Mouse (Mus musculus): Measurements from ENCODE around the gene Gnao1. TPM values are rescaled to one million over a fixed set of nuclear protein-coding genes. Genes with fewer than 3 reads are reported as not detected.

Gene Gnao1
- total RNA-seq, 1 experiment = 1.1 TPM

DNA sequence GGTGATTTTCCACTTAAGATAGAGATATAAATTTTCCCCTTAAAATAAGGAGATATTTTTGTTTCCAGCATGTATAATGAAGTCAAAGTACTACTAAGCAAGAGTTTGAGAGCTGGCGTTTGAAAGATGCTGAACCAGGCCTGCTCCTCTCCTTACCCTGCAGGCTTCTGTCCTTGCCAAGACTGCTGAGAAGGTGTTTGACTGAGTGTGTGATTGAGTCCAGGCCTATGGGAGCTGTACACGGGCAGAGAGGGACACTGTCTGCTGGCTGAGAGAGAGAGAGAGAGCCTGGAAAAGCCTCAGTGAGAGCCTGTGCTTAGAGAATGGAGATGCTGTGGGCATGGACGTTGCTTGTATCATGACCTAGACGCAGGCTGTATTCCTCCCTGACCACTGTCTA is 47.4 kb downstream of the Gnao1 start:
- Histone ChIP-seq H3K27ac (ENCODE audit: insufficient read depth, low read depth, low read length, poor library complexity, severe bottlenecking) (no peak overlapping the region), H3K4me3 (ENCODE audit: insufficient read depth in 1 of 2, low read depth in 1 of 2, low read length in 2 of 2, poor library complexity in 1 of 2, severe bottlenecking in 1 of 2) (no peak overlapping the region), H3K9me3 (ENCODE audit: control insufficient read depth, insufficient read depth, low read depth, low read length) (no peaks in the 10 kb centered on the region), H3K9ac (ENCODE audit: insufficient read depth, low read depth, low read length, poor library complexity, severe bottlenecking) (no peak overlapping the region), H3K36me3 (ENCODE audit: control insufficient read depth, insufficient read depth, low read length, poor library complexity, severe bottlenecking) (no peaks in the 10 kb centered on the region), H3K4me1 (ENCODE audit: control insufficient read depth in 2 of 2, insufficient read depth in 2 of 2, low read length in 2 of 2, poor library complexity in 1 of 2) (no peaks in the 10 kb centered on the region)
- DNase-seq (ENCODE audit: low read depth, low spot score) = no peak
- in situ Hi-C loops (cut with MboI; ENCODE audit: low sequenced_read_pairs in 2 of 2, unreplicated experiment in 2 of 2) = no loop called here
- TF ChIP-seq HCFC1 (IDR thresholded peaks at IDR 0.05; ENCODE audit: borderline replicate concordance, insufficient read depth, low read length) = no peak
- TF ChIP-seq MAFK (IDR thresholded peaks at IDR 0.05; ENCODE audit: insufficient read depth, low read depth, low read length) = no peak
- no peak for TF ChIP-seq CHD2 (IDR thresholded peaks at IDR 0.05; ENCODE audit: low read depth, low read length)
- TF ChIP-seq ZC3H11A (IDR thresholded peaks at IDR 0.05; ENCODE audit: borderline replicate concordance, low read depth, low read length) = no peak
- no peak for TF ChIP-seq ZNF384 (IDR thresholded peaks at IDR 0.05; ENCODE audit: low read depth, low read length)

DNA sequence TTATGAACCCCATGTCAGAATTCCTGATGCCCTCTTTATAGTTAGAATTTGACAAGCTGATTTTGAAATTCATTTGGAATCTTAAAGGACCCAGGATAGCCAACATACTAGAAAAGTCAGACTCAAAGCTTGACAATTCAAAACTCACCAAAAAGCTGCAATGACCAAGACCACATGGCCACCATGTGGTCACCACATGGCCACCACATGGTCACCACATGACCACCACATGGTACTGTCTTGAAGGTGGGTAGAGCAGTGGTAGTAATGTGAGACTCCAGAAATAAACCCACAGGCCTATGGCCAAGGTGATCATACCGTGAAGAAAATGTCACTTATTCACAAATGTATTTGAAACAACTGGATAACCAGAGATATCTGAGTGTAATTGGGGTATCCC is 48.5 kb downstream of the Gnao1 start:
- H3K27ac ChIP-seq (ENCODE audit: insufficient read depth, low read depth, low read length, poor library complexity, severe bottlenecking) = no peak overlapping the region
- in situ Hi-C loops (cut with MboI; ENCODE audit: low sequenced_read_pairs in 2 of 2, unreplicated experiment in 2 of 2) = no loop called here
- TF ChIP-seq HCFC1 (IDR thresholded peaks at IDR 0.05; ENCODE audit: borderline replicate concordance, insufficient read depth, low read length) (no peak), MAFK (IDR thresholded peaks at IDR 0.05; ENCODE audit: insufficient read depth, low read depth, low read length) (no peak), CHD2 (IDR thresholded peaks at IDR 0.05; ENCODE audit: low read depth, low read length) (no peak), ZC3H11A (IDR thresholded peaks at IDR 0.05; ENCODE audit: borderline replicate concordance, low read depth, low read length) (no peak), ZNF384 (IDR thresholded peaks at IDR 0.05; ENCODE audit: low read depth, low read length) (no peak)
- no peak for DNase-seq (ENCODE audit: low read depth, low spot score)
- H3K9me3 ChIP-seq (ENCODE audit: control insufficient read depth, insufficient read depth, low read depth, low read length) = no peaks in the 10 kb centered on the region
- no peaks in the 10 kb centered on the region for H3K4me1 ChIP-seq (ENCODE audit: control insufficient read depth in 2 of 2, insufficient read depth in 2 of 2, low read length in 2 of 2, poor library complexity in 1 of 2)
- no peak overlapping the region for H3K4me3 ChIP-seq (ENCODE audit: insufficient read depth in 1 of 2, low read depth in 1 of 2, low read length in 2 of 2, poor library complexity in 1 of 2, severe bottlenecking in 1 of 2)
- H3K36me3 ChIP-seq (ENCODE audit: control insufficient read depth, insufficient read depth, low read length, poor library complexity, severe bottlenecking) = no peaks in the 10 kb centered on the region
- no peak overlapping the region for H3K9ac ChIP-seq (ENCODE audit: insufficient read depth, low read depth, low read length, poor library complexity, severe bottlenecking)

DNA sequence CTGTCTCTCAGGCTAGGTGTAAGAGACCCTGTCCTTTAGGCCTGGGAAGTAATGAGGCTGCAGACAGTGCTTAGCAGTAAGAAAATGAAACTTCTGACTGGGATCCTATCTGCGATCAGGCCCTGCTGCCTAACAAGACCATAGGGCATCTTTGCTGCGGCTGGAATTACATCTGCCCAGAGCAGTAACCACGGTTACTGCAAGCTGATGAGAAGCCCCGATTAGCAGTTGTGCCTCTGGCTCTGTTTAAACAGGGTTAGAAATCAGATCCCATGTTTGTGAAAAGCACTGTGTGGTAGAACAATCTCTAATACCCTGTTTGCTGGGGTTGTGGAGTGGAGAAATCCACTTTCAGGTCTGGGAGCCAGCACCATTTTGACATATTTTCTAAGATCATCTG is 50.3 kb downstream of the Gnao1 start:
- in situ Hi-C loops (cut with MboI; ENCODE audit: low sequenced_read_pairs in 2 of 2, unreplicated experiment in 2 of 2) = no loop called here

DNA sequence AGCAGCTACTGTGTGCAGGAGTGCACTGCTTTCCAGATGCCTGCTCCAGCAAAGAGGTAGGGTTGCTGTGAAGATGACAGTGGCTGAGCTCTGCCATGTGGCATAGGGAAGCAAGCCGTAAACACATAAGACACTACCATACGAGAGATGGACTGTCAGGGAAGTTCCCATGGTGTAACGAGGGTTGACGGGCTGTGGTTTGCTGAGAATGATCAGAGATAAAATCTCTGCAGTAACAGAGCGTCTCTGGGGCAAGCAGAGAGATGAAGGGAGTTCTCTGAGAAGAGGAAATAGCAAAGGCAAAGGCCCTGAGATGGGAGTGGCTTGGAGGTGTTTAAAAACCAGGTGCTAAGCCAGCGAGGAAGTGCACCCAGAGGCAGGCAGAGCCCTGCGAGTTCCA is 54.3 kb downstream of the Gnao1 start:
- no peak overlapping the region for H3K27ac ChIP-seq (ENCODE audit: insufficient read depth, low read depth, low read length, poor library complexity, severe bottlenecking)
- in situ Hi-C loops (cut with MboI; ENCODE audit: low sequenced_read_pairs in 2 of 2, unreplicated experiment in 2 of 2) = no loop called here
- no peak for DNase-seq (ENCODE audit: low read depth, low spot score)

More for the DNA sequence above, 50.3 kb downstream of the Gnao1 start:
- TF ChIP-seq CHD2 (IDR thresholded peaks at IDR 0.05; ENCODE audit: low read depth, low read length) = no peak
- no peak for TF ChIP-seq HCFC1 (IDR thresholded peaks at IDR 0.05; ENCODE audit: borderline replicate concordance, insufficient read depth, low read length)
- TF ChIP-seq MAFK (IDR thresholded peaks at IDR 0.05; ENCODE audit: insufficient read depth, low read depth, low read length) = no peak
- no peak for TF ChIP-seq ZNF384 (IDR thresholded peaks at IDR 0.05; ENCODE audit: low read depth, low read length)
- no peak for TF ChIP-seq ZC3H11A (IDR thresholded peaks at IDR 0.05; ENCODE audit: borderline replicate concordance, low read depth, low read length)
- DNase-seq (ENCODE audit: low read depth, low spot score) = no peak
- Histone ChIP-seq H3K9ac (ENCODE audit: insufficient read depth, low read depth, low read length, poor library complexity, severe bottlenecking) (no peak overlapping the region), H3K27ac (ENCODE audit: insufficient read depth, low read depth, low read length, poor library complexity, severe bottlenecking) (no peak overlapping the region), H3K36me3 (ENCODE audit: control insufficient read depth, insufficient read depth, low read length, poor library complexity, severe bottlenecking) (no peaks in the 10 kb centered on the region), H3K4me3 (ENCODE audit: insufficient read depth in 1 of 2, low read depth in 1 of 2, low read length in 2 of 2, poor library complexity in 1 of 2, severe bottlenecking in 1 of 2) (no peak overlapping the region), H3K4me1 (ENCODE audit: control insufficient read depth in 2 of 2, insufficient read depth in 2 of 2, low read length in 2 of 2, poor library complexity in 1 of 2) (no peaks in the 10 kb centered on the region), H3K9me3 (ENCODE audit: control insufficient read depth, insufficient read depth, low read depth, low read length) (no peaks in the 10 kb centered on the region)

DNA sequence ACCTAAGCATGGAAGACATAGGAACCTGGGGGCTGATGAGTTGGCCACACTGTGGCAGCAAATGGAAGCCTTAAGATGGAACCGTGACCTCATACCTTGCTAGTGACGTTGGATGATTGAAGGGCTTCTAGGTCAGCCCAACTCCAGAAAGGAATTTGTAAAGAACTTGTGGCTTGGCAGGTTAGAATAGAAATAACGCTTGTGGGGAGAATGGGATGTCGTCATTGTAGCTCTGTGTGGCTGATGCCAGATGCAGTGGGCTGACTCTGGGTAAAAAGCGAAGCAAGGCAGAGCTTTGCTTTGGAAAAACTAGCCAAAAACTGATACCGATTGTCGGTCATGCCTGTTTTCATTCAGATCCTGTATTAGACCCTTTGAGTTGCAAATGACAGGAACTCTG is 56.5 kb downstream of the Gnao1 start:
- Histone ChIP-seq H3K36me3 (ENCODE audit: control insufficient read depth, insufficient read depth, low read length, poor library complexity, severe bottlenecking) (no peaks in the 10 kb centered on the region), H3K9me3 (ENCODE audit: control insufficient read depth, insufficient read depth, low read depth, low read length) (no peaks in the 10 kb centered on the region), H3K4me3 (ENCODE audit: insufficient read depth in 1 of 2, low read depth in 1 of 2, low read length in 2 of 2, poor library complexity in 1 of 2, severe bottlenecking in 1 of 2) (no peak overlapping the region), H3K27ac (ENCODE audit: insufficient read depth, low read depth, low read length, poor library complexity, severe bottlenecking) (no peak overlapping the region), H3K4me1 (ENCODE audit: control insufficient read depth in 2 of 2, insufficient read depth in 2 of 2, low read length in 2 of 2, poor library complexity in 1 of 2) (no peaks in the 10 kb centered on the region), H3K9ac (ENCODE audit: insufficient read depth, low read depth, low read length, poor library complexity, severe bottlenecking) (no peak overlapping the region)
- TF ChIP-seq CHD2 (IDR thresholded peaks at IDR 0.05; ENCODE audit: low read depth, low read length) (no peak), HCFC1 (IDR thresholded peaks at IDR 0.05; ENCODE audit: borderline replicate concordance, insufficient read depth, low read length) (no peak), MAFK (IDR thresholded peaks at IDR 0.05; ENCODE audit: insufficient read depth, low read depth, low read length) (no peak), ZNF384 (IDR thresholded peaks at IDR 0.05; ENCODE audit: low read depth, low read length) (no peak), ZC3H11A (IDR thresholded peaks at IDR 0.05; ENCODE audit: borderline replicate concordance, low read depth, low read length) (no peak)
- in situ Hi-C loops (cut with MboI; ENCODE audit: low sequenced_read_pairs in 2 of 2, unreplicated experiment in 2 of 2) = no loop called here
- DNase-seq (ENCODE audit: low read depth, low spot score) = no peak

More for the DNA sequence above, 54.3 kb downstream of the Gnao1 start:
- no peaks in the 10 kb centered on the region for H3K36me3 ChIP-seq (ENCODE audit: control insufficient read depth, insufficient read depth, low read length, poor library complexity, severe bottlenecking)
- no peak overlapping the region for H3K9ac ChIP-seq (ENCODE audit: insufficient read depth, low read depth, low read length, poor library complexity, severe bottlenecking)
- no peak for TF ChIP-seq CHD2 (IDR thresholded peaks at IDR 0.05; ENCODE audit: low read depth, low read length)
- no peak for TF ChIP-seq ZNF384 (IDR thresholded peaks at IDR 0.05; ENCODE audit: low read depth, low read length)
- no peak for TF ChIP-seq HCFC1 (IDR thresholded peaks at IDR 0.05; ENCODE audit: borderline replicate concordance, insufficient read depth, low read length)
- TF ChIP-seq MAFK (IDR thresholded peaks at IDR 0.05; ENCODE audit: insufficient read depth, low read depth, low read length) = no peak
- no peak for TF ChIP-seq ZC3H11A (IDR thresholded peaks at IDR 0.05; ENCODE audit: borderline replicate concordance, low read depth, low read length)
- no peaks in the 10 kb centered on the region for H3K9me3 ChIP-seq (ENCODE audit: control insufficient read depth, insufficient read depth, low read depth, low read length)
- H3K4me3 ChIP-seq (ENCODE audit: insufficient read depth in 1 of 2, low read depth in 1 of 2, low read length in 2 of 2, poor library complexity in 1 of 2, severe bottlenecking in 1 of 2) = no peak overlapping the region
- no peaks in the 10 kb centered on the region for H3K4me1 ChIP-seq (ENCODE audit: control insufficient read depth in 2 of 2, insufficient read depth in 2 of 2, low read length in 2 of 2, poor library complexity in 1 of 2)

Data from ES-E14 (cell line).